ENCODE assay signal across 11 mouse cellular contexts in the genomic region with DNA sequence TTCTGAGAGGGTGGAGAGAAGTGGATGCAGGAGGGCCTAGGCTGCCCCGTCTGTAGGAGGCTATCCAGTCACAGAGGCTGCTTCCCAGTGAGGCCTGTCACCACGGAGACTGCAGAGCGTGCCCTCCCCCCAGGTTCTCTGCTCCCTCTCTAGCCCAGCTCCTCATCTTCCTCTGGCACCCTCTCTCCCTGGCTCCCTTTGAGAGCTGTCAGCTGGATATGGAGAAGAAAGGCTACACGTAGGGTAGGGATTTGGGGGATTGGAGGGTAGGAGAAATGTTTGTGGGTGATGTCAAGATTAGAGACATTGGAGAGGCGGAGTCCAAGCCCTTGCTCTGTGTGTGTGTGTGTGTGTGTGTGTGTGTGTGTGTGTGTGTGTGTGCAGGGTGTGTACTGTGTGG. TPM values are rescaled to one million over a fixed set of nuclear protein-coding genes. Genes with fewer than 3 reads are reported as not detected.
A peak's percentile ranks its signal among the peaks of the same experiment; 100 is the strongest.
DNase-seq lines count a peak whose midpoint lies in the region; ATAC-seq lines count a peak whose summit lies in the region.
"Had no signal": no experiment of that assay in that cellular context is flagged by ENCODE, and none has a peak within 500 bp of the region (broad histone marks: within the 10 kb centered on the region; RNA-seq: fewer than 3 reads in every experiment).

No protein-coding gene starts in this region.

- no peak for DNase-seq in heart, adult 9 months (ENCODE audit: low spot score in 2 of 2)
- DNase-seq in right cerebral cortex, postnatal 14 days: peak; percentile 54
- DNase-seq in right cerebral cortex, adult 18-20 months: no peak
- DNase-seq in right cerebral cortex, postnatal 25 days: peak; percentile 51
- no peak for DNase-seq in Muller cell, postnatal 12 days (ENCODE audit: inconsistent ontology term)
- no peak for DNase-seq in frontal cortex, postnatal 10 days (ENCODE audit: low spot score in 2 of 2)
- DNase-seq: adrenal gland, postnatal 25 days; lung, postnatal 4 days had no signal

- WGBS in heart, embryonic 13.5 days: 50% methylated on average over 5 of the region's 5 CpGs
- WGBS in intestine, embryonic 16.5 days: 43% methylated on average over 5 of the region's 5 CpGs

- peaks cover under 1% of the 10 kb centered on the region; the same call in 1 of the 2 replicates for H3K36me3 ChIP-seq in heart, embryonic 13.5 days
- no peaks in the 10 kb centered on the region for H3K36me3 ChIP-seq in intestine, embryonic 16.5 days (ENCODE audit: control insufficient read depth, insufficient read depth, low read length)

- peaks cover 3% of the 10 kb centered on the region; the same call in 1 of the 2 replicates for H3K27me3 ChIP-seq in heart, embryonic 13.5 days (replicated peaks)
- no peaks in the 10 kb centered on the region; the same call in 1 of the 2 replicates for H3K27me3 ChIP-seq in intestine, embryonic 16.5 days (replicated peaks; ENCODE audit: control insufficient read depth, insufficient read depth, low read length)

- no peaks in the 10 kb centered on the region for H3K9me3 ChIP-seq in heart, embryonic 13.5 days
- H3K9me3 ChIP-seq in intestine, embryonic 16.5 days (ENCODE audit: control insufficient read depth, low read length): no peaks in the 10 kb centered on the region

- H3K4me2 ChIP-seq in heart, embryonic 13.5 days: peak overlapping the region; percentile 96
- H3K4me2 ChIP-seq in intestine, embryonic 16.5 days (ENCODE audit: low read depth, low read length): no peak overlapping the region; the same call in 1 of the 2 replicates

- peak overlapping the region; percentile 94 for H3K9ac ChIP-seq in heart, embryonic 13.5 days
- peak overlapping the region; percentile 40 for H3K9ac ChIP-seq in intestine, embryonic 16.5 days (ENCODE audit: low read depth, low read length)

- H3K4me1 ChIP-seq in heart, embryonic 13.5 days: peaks cover 87% of the 10 kb centered on the region
- peaks cover 55% of the 10 kb centered on the region for H3K4me1 ChIP-seq in intestine, embryonic 16.5 days (ENCODE audit: control insufficient read depth, insufficient read depth, low read length)

- H3K27ac ChIP-seq in heart, embryonic 13.5 days (replicated peaks): peak overlapping the region; percentile 74
- peak overlapping the region; percentile 49 for H3K27ac ChIP-seq in intestine, embryonic 16.5 days (ENCODE audit: low read length)

- no peak for ATAC-seq in heart, embryonic 13.5 days (ENCODE audit: extremely low read depth, insufficient number of reproducible peaks, low FRiP score, low TSS enrichment)
- no peak; the same call in 1 of the 2 replicates for ATAC-seq in intestine, embryonic 16.5 days

- H3K4me3 ChIP-seq in heart, embryonic 13.5 days: peak overlapping the region; percentile 79
- no peak overlapping the region for H3K4me3 ChIP-seq in intestine, embryonic 16.5 days (ENCODE audit: low read length)

RNA-seq across cellular contexts. Expression of a gene that starts 8.8 kb away (rescaled TPM):
- polyA plus RNA-seq in heart, embryonic 13.5 days (2015; fragmentation: Nextera tagmentation; extraction: Ambion mirVana): 1.3 and 2.0 TPM in 2 replicates
- 0.66 and 1.1 TPM in 2 replicates for polyA plus RNA-seq in intestine, embryonic 16.5 days (2015; fragmentation: Nextera tagmentation; extraction: Ambion mirVana)
- polyA plus RNA-seq: CD4-positive, CD25-positive, alpha-beta regulatory T cell, adult 4 months had no signal

RNA-seq across cellular contexts. Expression of a gene that starts 10.5 kb away (rescaled TPM):
- polyA plus RNA-seq in heart, embryonic 13.5 days (2015; fragmentation: Nextera tagmentation; extraction: Ambion mirVana): 152 and 169 TPM in 2 replicates
- polyA plus RNA-seq in intestine, embryonic 16.5 days (2015; fragmentation: Nextera tagmentation; extraction: Ambion mirVana): 294 and 314 TPM in 2 replicates

RNA-seq across cellular contexts. Expression of a gene that starts 17.0 kb away (rescaled TPM):
- polyA plus RNA-seq in heart, embryonic 13.5 days (2015; fragmentation: Nextera tagmentation; extraction: Ambion mirVana): 8.4 and 9.2 TPM in 2 replicates
- polyA plus RNA-seq in intestine, embryonic 16.5 days (2015; fragmentation: Nextera tagmentation; extraction: Ambion mirVana): 6.8 and 8.0 TPM in 2 replicates

RNA-seq across cellular contexts. Expression of a gene that starts 23.1 kb away (rescaled TPM):
- 9.1 and 9.8 TPM in 2 replicates for polyA plus RNA-seq in heart, embryonic 13.5 days (2015; fragmentation: Nextera tagmentation; extraction: Ambion mirVana)
- polyA plus RNA-seq in intestine, embryonic 16.5 days (2015; fragmentation: Nextera tagmentation; extraction: Ambion mirVana): 13.8 and 14.8 TPM in 2 replicates

RNA-seq across cellular contexts. Expression of a gene that starts 33.0 kb away (rescaled TPM):
- 6.3 and 7.0 TPM in 2 replicates for polyA plus RNA-seq in heart, embryonic 13.5 days (2015; fragmentation: Nextera tagmentation; extraction: Ambion mirVana)
- 5.3 and 6.5 TPM in 2 replicates for polyA plus RNA-seq in intestine, embryonic 16.5 days (2015; fragmentation: Nextera tagmentation; extraction: Ambion mirVana)

Comparison
In these comparisons a context has a peak if more than half of its experiments do, and no peak if none do; other contexts are left out.
1. DNase-seq: peak in right cerebral cortex, postnatal 14 days (single experiment) and right cerebral cortex, postnatal 25 days (single experiment); none in heart, adult 9 months (0 of 2), right cerebral cortex, adult 18-20 months (single experiment), Muller cell, postnatal 12 days (single experiment) and frontal cortex, postnatal 10 days (0 of 2).